Mouse (Mus musculus): ENCODE measurements around the gene Unc5cl.

DNA sequence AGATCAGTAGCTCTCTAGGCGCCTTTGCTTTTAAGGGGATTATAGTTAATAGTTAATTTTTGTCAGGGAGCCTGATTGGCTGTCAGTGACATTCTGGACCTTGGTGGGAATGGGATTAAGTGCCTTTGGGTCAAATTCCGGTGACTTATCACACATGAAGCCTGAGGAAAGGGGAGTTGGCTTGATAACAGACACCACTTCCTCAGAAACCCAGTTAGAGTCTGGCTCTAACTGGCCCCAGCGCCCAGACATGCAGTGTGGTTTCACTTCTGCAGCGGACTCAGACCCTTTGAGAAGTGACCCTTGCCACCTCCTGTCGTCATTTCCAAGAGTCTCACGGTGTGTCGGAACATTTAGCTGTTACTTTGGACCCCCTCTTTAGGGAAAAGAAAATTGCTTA lies 36.5 kb upstream of the Unc5cl start:
- TF ChIP-seq CTCF (IDR thresholded peaks at IDR 0.05; ENCODE audit: low read depth), result no peak
- TF ChIP-seq EP300 (IDR thresholded peaks at IDR 0.05; ENCODE audit: low read depth), result no peak
